Mouse (Mus musculus): ENCODE measurements around the gene Cmbl. TPM values are rescaled to one million over a fixed set of nuclear protein-coding genes. Genes with fewer than 3 reads are reported as not detected.
A peak's percentile ranks its signal among the peaks of the same experiment; 100 is the strongest.

Cmbl gene
- polyA plus RNA-seq, 1 experiment from 2014 or later = 11.0 TPM

GRCm38 (mm10) chr15:31627277-31628154 lies 62.3 kb downstream of the Cmbl start:
- Histone ChIP-seq H3K4me3 (replicated peaks) (no peak overlapping the region), H3K27me3 (no peaks in the 10 kb centered on the region), H3K9ac (no peak overlapping the region), H3K4me2 (no peak overlapping the region), H3K9me3 (replicated peaks) (no peaks in the 10 kb centered on the region), H3K27ac (replicated peaks) (0 out of 2 replicates have a peak overlapping the region, but pooled peaks have one; percentile 24), H3K4me1 (replicated peaks) (no peaks in the 10 kb centered on the region), H3K36me3 (replicated peaks) (no peaks in the 10 kb centered on the region)
- no peak for ATAC-seq (ENCODE audit: insufficient read depth)
- WGBS (ENCODE audit: insufficient replicate concordance) = 47% methylated on average over 12 of the region's 12 CpGs

- Histone ChIP-seq H3K9ac (no peak overlapping the region), H3K36me3 (replicated peaks) (no peaks in the 10 kb centered on the region), H3K27ac (replicated peaks) (no peak overlapping the region), H3K27me3 (no peaks in the 10 kb centered on the region), H3K9me3 (replicated peaks) (no peaks in the 10 kb centered on the region), H3K4me3 (replicated peaks) (no peak overlapping the region), H3K4me2 (no peak overlapping the region), H3K4me1 (replicated peaks) (no peaks in the 10 kb centered on the region)
- no peak for ATAC-seq (ENCODE audit: insufficient read depth)
- 59% methylated on average over 10 of the region's 10 CpGs for WGBS (ENCODE audit: insufficient replicate concordance)
Observed at GRCm38 (mm10) chr15:31628180-31628579, 63.0 kb downstream of the Cmbl start.

- ATAC-seq (ENCODE audit: insufficient read depth) = no peak
- H3K27me3 ChIP-seq = no peaks in the 10 kb centered on the region
- no peaks in the 10 kb centered on the region for H3K36me3 ChIP-seq (replicated peaks)
- no peaks in the 10 kb centered on the region for H3K4me1 ChIP-seq (replicated peaks)
- WGBS (ENCODE audit: insufficient replicate concordance) = 71% methylated on average over 3 of the region's 3 CpGs
- no peak overlapping the region for H3K27ac ChIP-seq (replicated peaks)
- no peak overlapping the region for H3K9ac ChIP-seq
- H3K4me2 ChIP-seq = no peak overlapping the region
- no peaks in the 10 kb centered on the region for H3K9me3 ChIP-seq (replicated peaks)
- H3K4me3 ChIP-seq (replicated peaks) = no peak overlapping the region
Observed at GRCm38 (mm10) chr15:31629556-31629955, 64.4 kb downstream of the Cmbl start.

- Histone ChIP-seq H3K9ac (no peak overlapping the region), H3K27me3 (no peaks in the 10 kb centered on the region), H3K27ac (replicated peaks) (no peak overlapping the region), H3K4me1 (replicated peaks) (no peaks in the 10 kb centered on the region), H3K4me3 (replicated peaks) (no peak overlapping the region), H3K4me2 (no peak overlapping the region), H3K36me3 (replicated peaks) (no peaks in the 10 kb centered on the region), H3K9me3 (replicated peaks) (no peaks in the 10 kb centered on the region)
- 80% methylated on average over 12 of the region's 12 CpGs for WGBS (ENCODE audit: insufficient replicate concordance)
- no peak for ATAC-seq (ENCODE audit: insufficient read depth)
Observed at GRCm38 (mm10) chr15:31631396-31631858, 66.2 kb downstream of the Cmbl start.

- Histone ChIP-seq H3K4me3 (replicated peaks) (no peak overlapping the region), H3K36me3 (replicated peaks) (no peaks in the 10 kb centered on the region), H3K27ac (replicated peaks) (no peak overlapping the region), H3K9ac (no peak overlapping the region), H3K9me3 (replicated peaks) (no peaks in the 10 kb centered on the region), H3K4me2 (no peak overlapping the region), H3K27me3 (no peaks in the 10 kb centered on the region), H3K4me1 (replicated peaks) (no peaks in the 10 kb centered on the region)
- 65% methylated on average over 4 of the region's 4 CpGs for WGBS (ENCODE audit: insufficient replicate concordance)
- ATAC-seq (ENCODE audit: insufficient read depth) = no peak
Observed at GRCm38 (mm10) chr15:31632478-31632877, 67.3 kb downstream of the Cmbl start.

- Histone ChIP-seq H3K27ac (replicated peaks) (no peak overlapping the region), H3K27me3 (no peaks in the 10 kb centered on the region), H3K9me3 (replicated peaks) (no peaks in the 10 kb centered on the region), H3K36me3 (replicated peaks) (no peaks in the 10 kb centered on the region), H3K4me2 (no peak overlapping the region), H3K4me3 (replicated peaks) (no peak overlapping the region), H3K9ac (no peak overlapping the region), H3K4me1 (replicated peaks) (no peaks in the 10 kb centered on the region)
- WGBS (ENCODE audit: insufficient replicate concordance) = 65% methylated on average over 6 of the region's 6 CpGs
- ATAC-seq (ENCODE audit: insufficient read depth) = no peak
Observed at GRCm38 (mm10) chr15:31634582-31634981, 69.4 kb downstream of the Cmbl start.

- Histone ChIP-seq H3K27me3 (no peaks in the 10 kb centered on the region), H3K4me3 (replicated peaks) (no peak overlapping the region), H3K36me3 (replicated peaks) (no peaks in the 10 kb centered on the region), H3K9ac (no peak overlapping the region), H3K9me3 (replicated peaks) (no peaks in the 10 kb centered on the region), H3K4me1 (replicated peaks) (no peaks in the 10 kb centered on the region), H3K27ac (replicated peaks) (no peak overlapping the region), H3K4me2 (no peak overlapping the region)
- WGBS (ENCODE audit: insufficient replicate concordance) = 66% methylated on average over 9 of the region's 9 CpGs
- ATAC-seq (ENCODE audit: insufficient read depth) = no peak
Observed at GRCm38 (mm10) chr15:31636091-31636595, 71.0 kb downstream of the Cmbl start.

Other genes starting within 250 kb of the Cmbl start
- gene Ankrd33b, start 197.7 kb upstream of the Cmbl start, polyA plus RNA-seq (2015; fragmentation: Nextera tagmentation; extraction: Ambion mirVana) = 0.62 and 0.76 TPM in 2 replicates
- gene Ropn1l, start 111.7 kb upstream of the Cmbl start, polyA plus RNA-seq (2015; fragmentation: Nextera tagmentation; extraction: Ambion mirVana) = 3.2 and 3.3 TPM in 2 replicates
- 12.9 and 15.6 TPM in 2 replicates for gene March6, start 34.3 kb upstream of the Cmbl start, polyA plus RNA-seq (2015; fragmentation: Nextera tagmentation; extraction: Ambion mirVana)
- 254 and 263 TPM in 2 replicates for gene Cct5, start 36.4 kb downstream of the Cmbl start, polyA plus RNA-seq (2015; fragmentation: Nextera tagmentation; extraction: Ambion mirVana)
- gene Fam173b, start 36.5 kb downstream of the Cmbl start, polyA plus RNA-seq (2015; fragmentation: Nextera tagmentation; extraction: Ambion mirVana) = 8.3 and 8.6 TPM in 2 replicates

Data from liver, embryonic 15.5 days (tissue).